Mouse (Mus musculus) CH12.LX (cell line): ENCODE data around the gene Apon. TPM values are rescaled to one million over a fixed set of nuclear protein-coding genes. Genes with fewer than 3 reads are reported as not detected.

ENCODE experiments used
- DNase-seq: peaks from one replicate; pipeline ENCODE4 v3.0.0-alpha.2; 2013; ENCODE audit errors: extremely low read depth
- H3K27ac ChIP-seq: 2 replicates; pipeline ENCODE4 v1.5.1; 2012; ENCODE audit warnings: low read depth, mild to moderate bottlenecking, control low read depth, moderate library complexity; ENCODE audit not compliant: insufficient read depth
- H3K27me3 ChIP-seq: replicated peaks from 2 replicates; pipeline ENCODE3; 2012; ENCODE audit warnings: inconsistent platforms
- H3K36me3 ChIP-seq, 2 experiments: replicated peaks in 1 of 2; 2 replicates each; pipeline versions ENCODE3 to v1.6.1; 2012; ENCODE audit warnings: inconsistent platforms in 1 of 2, low read length in 1 of 2, mild to moderate bottlenecking in 1 of 2, mixed read lengths in 1 of 2, moderate library complexity in 1 of 2; ENCODE audit not compliant: control insufficient read depth in 1 of 2, insufficient read depth in 1 of 2
- H3K4me1 ChIP-seq, 2 experiments: 2 replicates each; pipeline ENCODE4 v1.6.1; 2012; ENCODE audit warnings: inconsistent platforms in 1 of 2, moderate library complexity in 1 of 2; ENCODE audit not compliant: insufficient read depth in 2 of 2, control insufficient read depth in 1 of 2
- H3K4me2 ChIP-seq: 2 replicates; pipeline ENCODE4 v1.6.1; 2012; ENCODE audit warnings: low read depth, mild to moderate bottlenecking, control low read depth; ENCODE audit not compliant: poor library complexity, insufficient read depth, severe bottlenecking
- H3K4me3 ChIP-seq, 3 experiments: fragments of 150-350 bp in 1 of 3; sonication (generic) in 1 of 3; replicated peaks in 1 of 3; 2 replicates each; pipeline versions ENCODE3 to v1.5.1; 2011 to 2012; ENCODE audit warnings: low read depth in 2 of 3, low read length in 2 of 3, mild to moderate bottlenecking in 2 of 3, moderate library complexity in 2 of 3, control low read depth in 1 of 3, improper control_type of control experiment in 1 of 3, inconsistent platforms in 1 of 3, mixed read lengths in 1 of 3; ENCODE audit not compliant: poor library complexity in 1 of 3
- H3K79me2 ChIP-seq: replicated peaks from 2 replicates; pipeline ENCODE4 v1.6.1; 2012; ENCODE audit warnings: mild to moderate bottlenecking, moderate library complexity; ENCODE audit not compliant: control insufficient read depth, poor library complexity, insufficient read depth, severe bottlenecking; ENCODE audit errors: extremely low read depth
- H3K9ac ChIP-seq: 2 replicates; pipeline ENCODE4 v1.6.1; 2012; ENCODE audit warnings: low read depth, mild to moderate bottlenecking, control low read depth, moderate library complexity; ENCODE audit not compliant: insufficient read depth
- H3K9me3 ChIP-seq: replicated peaks from 2 replicates; pipeline ENCODE3; 2012; ENCODE audit warnings: low read length, inconsistent platforms, mixed read lengths
- BHLHE40 ChIP-seq: IDR thresholded peaks from 2 replicates; pipeline ENCODE4 v1.6.1; 2011; ENCODE audit warnings: mild to moderate bottlenecking, low read depth, low read length, improper control_type of control experiment
- CHD1 ChIP-seq: IDR thresholded peaks from 2 replicates; pipeline ENCODE4 v1.6.1; 2012; ENCODE audit warnings: low read depth, low read length, improper control_type of control experiment, inconsistent platforms
- CHD2 ChIP-seq: IDR thresholded peaks from 2 replicates; pipeline ENCODE4 v1.6.1; 2011; ENCODE audit warnings: low read length, improper control_type of control experiment
- E2F4 ChIP-seq: IDR thresholded peaks from 2 replicates; pipeline ENCODE4 v1.6.1; 2011; ENCODE audit warnings: low read depth, low read length, improper control_type of control experiment; ENCODE audit not compliant: insufficient replicate concordance
- ELF1 ChIP-seq: IDR thresholded peaks from 2 replicates; pipeline ENCODE4 v1.6.1; 2014; ENCODE audit warnings: low read depth, mild to moderate bottlenecking, inconsistent platforms, low read length, improper control_type of control experiment
- EP300 ChIP-seq: IDR thresholded peaks from 2 replicates; pipeline ENCODE4 v1.6.1; 2011; ENCODE audit warnings: low read length, improper control_type of control experiment
- ETS1 ChIP-seq: conservative IDR thresholded peaks from 2 replicates; pipeline ENCODE4 v1.6.1; 2012; ENCODE audit warnings: low read depth, mild to moderate bottlenecking, inconsistent platforms, low read length, improper control_type of control experiment, moderate library complexity
- GABPA ChIP-seq: IDR thresholded peaks from 2 replicates; pipeline ENCODE4 v1.6.1; 2012; ENCODE audit warnings: low read depth, low read length, improper control_type of control experiment, inconsistent platforms; ENCODE audit not compliant: insufficient replicate concordance
- HCFC1 ChIP-seq: IDR thresholded peaks from 2 replicates; pipeline ENCODE4 v1.6.1; 2012; ENCODE audit warnings: low read depth, mild to moderate bottlenecking, inconsistent platforms, low read length, improper control_type of control experiment
- IRF4 ChIP-seq: IDR thresholded peaks from 2 replicates; pipeline ENCODE4 v1.6.1; 2014; ENCODE audit warnings: low read depth, mild to moderate bottlenecking, inconsistent platforms, low read length, improper control_type of control experiment
- JUN ChIP-seq: IDR thresholded peaks from 2 replicates; pipeline ENCODE4 v1.6.1; 2011; ENCODE audit warnings: low read depth, mild to moderate bottlenecking, low read length, improper control_type of control experiment, moderate library complexity; ENCODE audit not compliant: insufficient read depth
- JUND ChIP-seq: conservative IDR thresholded peaks from 2 replicates; pipeline ENCODE4 v1.6.1; 2011; ENCODE audit warnings: low read depth, low read length, improper control_type of control experiment
- KAT2A ChIP-seq: IDR thresholded peaks from 2 replicates; pipeline ENCODE4 v1.6.1; 2012; ENCODE audit warnings: low read length, improper control_type of control experiment, inconsistent platforms; ENCODE audit not compliant: insufficient replicate concordance
- MAFK ChIP-seq: IDR thresholded peaks from 2 replicates; pipeline ENCODE4 v1.6.1; 2011; ENCODE audit warnings: low read length, improper control_type of control experiment; ENCODE audit not compliant: insufficient replicate concordance
- MAZ ChIP-seq: IDR thresholded peaks from 2 replicates; pipeline ENCODE4 v1.6.1; 2012; ENCODE audit warnings: low read depth, mild to moderate bottlenecking, inconsistent platforms, low read length, improper control_type of control experiment, moderate library complexity
- MEF2A ChIP-seq: IDR thresholded peaks from 2 replicates; pipeline ENCODE4 v1.6.1; 2014; ENCODE audit warnings: low read depth, mild to moderate bottlenecking, inconsistent platforms, low read length, improper control_type of control experiment, borderline replicate concordance
- MXI1 ChIP-seq: IDR thresholded peaks from 2 replicates; pipeline ENCODE4 v1.6.1; 2011; ENCODE audit warnings: mild to moderate bottlenecking, low read depth, low read length, improper control_type of control experiment
- MYC ChIP-seq: IDR thresholded peaks from 2 replicates; pipeline ENCODE4 v1.6.1; 2011; ENCODE audit warnings: low read depth, mild to moderate bottlenecking, improper control_type of control experiment, low read length
- NELFE ChIP-seq: IDR thresholded peaks from 2 replicates; pipeline ENCODE4 v1.6.1; 2011; ENCODE audit warnings: low read depth, low read length, improper control_type of control experiment
- NRF1 ChIP-seq: IDR thresholded peaks from 2 replicates; pipeline ENCODE4 v1.6.1; 2014; ENCODE audit warnings: low read depth, mild to moderate bottlenecking, inconsistent platforms, low read length, improper control_type of control experiment, moderate library complexity
- POLR2A ChIP-seq: IDR thresholded peaks from 2 replicates; pipeline ENCODE4 v1.6.1; 2011; ENCODE audit warnings: low read depth, mild to moderate bottlenecking, improper control_type of control experiment, low read length
- POLR2AphosphoS2 ChIP-seq: IDR thresholded peaks from 2 replicates; pipeline ENCODE4 v1.6.1; 2011; ENCODE audit warnings: low read depth, low read length, improper control_type of control experiment
- SIN3A ChIP-seq: IDR thresholded peaks from 2 replicates; pipeline ENCODE4 v1.6.1; 2012; ENCODE audit warnings: low read length, improper control_type of control experiment, inconsistent platforms
- SMC3 ChIP-seq: IDR thresholded peaks from 2 replicates; pipeline ENCODE4 v1.6.1; 2011; ENCODE audit warnings: low read depth, low read length, improper control_type of control experiment
- TBP ChIP-seq: conservative IDR thresholded peaks from 2 replicates; pipeline ENCODE4 v1.6.1; 2011; ENCODE audit warnings: low read depth, low read length, improper control_type of control experiment
- USF1 ChIP-seq: IDR thresholded peaks from 2 replicates; pipeline ENCODE4 v1.6.1; 2014; ENCODE audit warnings: low read depth, mild to moderate bottlenecking, inconsistent platforms, low read length, improper control_type of control experiment
- USF2 ChIP-seq: conservative IDR thresholded peaks from 2 replicates; pipeline ENCODE4 v1.6.1; 2011; ENCODE audit warnings: low read depth, low read length, improper control_type of control experiment
- ZC3H11A ChIP-seq: IDR thresholded peaks from 2 replicates; pipeline ENCODE4 v1.6.1; 2012; ENCODE audit warnings: low read depth, mild to moderate bottlenecking, inconsistent platforms, low read length, improper control_type of control experiment
- ZKSCAN1 ChIP-seq: IDR thresholded peaks from 2 replicates; pipeline ENCODE4 v1.6.1; 2012; ENCODE audit warnings: low read depth, inconsistent platforms, low read length, improper control_type of control experiment, borderline replicate concordance
- ZNF384 ChIP-seq: IDR thresholded peaks from 2 replicates; pipeline ENCODE4 v1.6.1; 2012; ENCODE audit warnings: low read depth, low read length, improper control_type of control experiment, inconsistent platforms
- dilution Hi-C: fragments of 300-500 bp; cut with MboI; formaldehyde crosslinking; loops from 2 replicates; pipeline ENCODE4 v1.14.3; 2020; ENCODE audit warnings: low sequenced_read_pairs; ENCODE audit not compliant: extremely low pct_unique_long_range_greater_than_20kb, extremely low pct_ligation_motif_present
- in situ Hi-C: fragments of 300-500 bp; cut with MboI; formaldehyde crosslinking; loops from 3 replicates; pipeline ENCODE4 v1.14.3; 2019; ENCODE audit warnings: low sequenced_read_pairs, low pct_ligation_motif_present, low pct_unique_long_range_greater_than_20kb, mixed read lengths
- polyA plus RNA-seq: library from polyadenylated mRNA; unstranded; fragments of >175 nt; gene quantifications from 2 replicates; pipeline ENCODE4 v1.2.1, GENCODE M21; 2012; ENCODE audit warnings: low read depth; ENCODE audit not compliant: insufficient read length
- total RNA-seq, 2 experiments: library from RNA; depleted of rRNA; stranded (reverse); fragments of 300-350 nt in 1 of 2; fragments of >200 nt in 1 of 2; gene quantifications; 2 replicates each; pipeline ENCODE4 v1.2.3; 2012 to 2014

Gene Apon
- total and polyA plus RNA-seq, 3 experiments, result 0.30 to 0.80 (median 0.62) TPM

GRCm38 (mm10) chr10:128208326-128208725 is 45.6 kb upstream of the Apon start:
- Histone ChIP-seq H3K4me1 (peaks cover 9 to 48% of the 10 kb centered on the region in 2 experiments), H3K9ac (no peak overlapping the region), H3K79me2 (peaks cover 16% of the 10 kb centered on the region), H3K4me3 (no peak overlapping the region), H3K27ac (no peak overlapping the region), H3K27me3 (no peaks in the 10 kb centered on the region), H3K4me2 (no peak overlapping the region), H3K9me3 (no peaks in the 10 kb centered on the region), H3K36me3 (peaks cover 3 to 33% of the 10 kb centered on the region in 2 experiments)
- dilution Hi-C loops, result no loop called here
- in situ Hi-C loops, result no loop called here
- TF ChIP-seq USF2, result no peak
- no peak for TF ChIP-seq JUND
- no peak for TF ChIP-seq USF1
- no peak for TF ChIP-seq E2F4
- no peak for TF ChIP-seq ELF1
- no peak for TF ChIP-seq ZC3H11A
- no peak for TF ChIP-seq ZNF384
- TF ChIP-seq MAFK, result no peak
- TF ChIP-seq MAZ, result no peak
- TF ChIP-seq EP300, result no peak
- no peak for TF ChIP-seq NELFE
- no peak for DNase-seq

- no peaks in the 10 kb centered on the region for H3K9me3 ChIP-seq
- peaks cover 16% of the 10 kb centered on the region for H3K79me2 ChIP-seq
- dilution Hi-C loops, result no loop called here
- peaks cover 9 to 48% of the 10 kb centered on the region in 2 experiments for H3K4me1 ChIP-seq
- no peak overlapping the region for H3K27ac ChIP-seq
- no peak overlapping the region; the same call in 1 of the 2 replicates for H3K9ac ChIP-seq
- peaks cover 3 to 33% of the 10 kb centered on the region in 2 experiments for H3K36me3 ChIP-seq
- H3K27me3 ChIP-seq, result no peaks in the 10 kb centered on the region
- DNase-seq, result peak; percentile 68
- peak overlapping the region in 2 of 3 experiments; percentile 15 to 31 for H3K4me3 ChIP-seq
- H3K4me2 ChIP-seq, result peak overlapping the region; percentile 24
- in situ Hi-C loops, result no loop called here
- TF ChIP-seq JUN (no peak), MAFK (no peak), MYC (peak; percentile 86), POLR2A (no peak), KAT2A (no peak), EP300 (0 out of 2 replicates have a peak, but pooled peaks have one; percentile 39), HCFC1 (peak; percentile 13; the same call in 1 of the 2 replicates), BHLHE40 (peak; percentile 69), MXI1 (peak; percentile 78), POLR2AphosphoS2 (no peak), GABPA (no peak), NRF1 (no peak), ZKSCAN1 (no peak), MEF2A (peak; percentile 86), CHD2 (no peak), CHD1 (no peak), ETS1 (peak; percentile 50; the same call in 1 of the 2 replicates), NELFE (no peak), ZC3H11A (no peak), MAZ (no peak), SMC3 (no peak), USF2 (no peak), SIN3A (peak; percentile 64; the same call in 1 of the 2 replicates), TBP (no peak), ZNF384 (no peak), IRF4 (no peak), E2F4 (no peak)
Measured at GRCm38 (mm10) chr10:128209311-128210009, 44.4 kb upstream of the Apon start.
